Mouse (Mus musculus) olfactory bulb, adult 2 months (tissue): Measurements from ENCODE around the gene Fbxo9.

Experiments used
- CTCF ChIP-seq: fragments of 200-500 bp; IDR thresholded peaks from 2 replicates; pipeline ENCODE4 v1.5.1; 2012; ENCODE audit warnings: low read depth, mild to moderate bottlenecking, low read length, moderate library complexity; ENCODE audit not compliant: insufficient read depth
- POLR2A ChIP-seq: fragments of 200-500 bp; IDR thresholded peaks from 2 replicates; pipeline ENCODE4 v1.6.1; 2012; ENCODE audit warnings: mild to moderate bottlenecking, low read depth, low read length, moderate library complexity; ENCODE audit not compliant: insufficient read depth

DNA sequence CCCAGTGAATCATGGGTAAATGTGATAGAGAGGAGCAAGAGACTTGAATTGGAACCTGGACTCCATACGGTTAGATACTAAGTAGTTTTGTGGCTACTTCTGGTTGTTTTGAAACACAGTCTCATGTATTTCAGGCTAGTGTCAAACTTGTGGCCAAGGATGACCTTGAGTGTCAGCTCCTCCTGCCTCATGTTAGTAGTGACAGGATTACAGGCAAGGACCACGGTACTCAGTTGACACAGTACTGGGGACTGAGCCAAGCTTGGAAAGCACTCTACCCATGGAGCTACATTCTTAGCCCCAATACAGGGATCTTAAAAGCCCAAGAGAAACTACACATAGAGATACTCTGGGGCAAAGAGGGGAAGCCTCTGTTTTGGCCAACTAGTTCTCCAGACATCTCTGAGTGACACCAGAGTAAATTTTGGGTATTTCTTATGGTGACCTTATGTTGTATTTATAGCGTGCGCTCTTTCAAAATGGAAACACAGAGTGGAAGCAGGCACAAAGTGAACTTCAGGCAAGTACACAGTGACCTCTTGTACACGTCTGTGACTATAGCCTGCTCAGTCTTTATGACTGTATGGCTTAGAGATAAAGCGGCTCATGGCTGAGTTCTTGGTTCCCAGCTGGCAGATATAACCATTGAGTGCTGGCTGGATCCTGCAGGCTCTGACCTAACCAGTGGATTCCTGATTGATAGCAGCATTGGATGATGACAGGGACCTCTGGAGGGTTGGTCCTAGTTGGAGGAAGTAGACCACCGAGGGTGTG, 14.3 kb upstream of the Fbxo9 start:
- no peak for TF ChIP-seq CTCF
- no peak for TF ChIP-seq POLR2A
